Mouse (Mus musculus) right cerebral cortex, postnatal 4 days (tissue): ENCODE measurements around the gene Zscan4b.
"Not testable (repeated sequence)": the region's sequence is repeated elsewhere in the genome, so short reads cannot be mapped to it uniquely, and the experiment has no call there.

Experiments used
- DNase-seq: peaks from one replicate; pipeline ENCODE4 v3.0.0-alpha.2; 2022

Gene Zscan4b

DNA sequence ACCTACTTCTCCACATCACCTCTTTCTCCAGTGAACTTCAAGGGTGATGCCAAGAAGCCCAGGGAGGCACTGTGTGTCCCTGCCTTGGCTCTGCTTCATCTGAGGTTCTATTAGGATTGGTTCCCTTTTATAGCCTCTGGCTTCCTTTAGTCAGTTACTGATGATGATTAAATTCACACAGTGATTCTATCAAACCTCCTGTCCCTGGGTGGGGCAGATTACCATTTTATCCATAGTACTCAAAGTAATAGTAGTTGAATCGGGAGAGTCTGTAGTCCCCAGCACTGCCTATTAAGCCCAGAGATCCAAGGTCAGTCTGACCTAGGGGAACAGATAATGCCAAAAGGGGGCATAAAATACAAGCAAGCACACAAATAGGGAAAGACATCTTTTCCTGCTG is at the start of gene Zscan4b:
TSS of gene Zscan4b (minus strand) at position 101 of the 400 bp plus-strand sequence.
- not testable (repeated sequence) for DNase-seq
